Mouse (Mus musculus): Measurements from ENCODE around the gene Klk1b8.
"Not testable (repeated sequence)": the region's sequence is repeated elsewhere in the genome, so short reads cannot be mapped to it uniquely, and the experiment has no call there.

The Klk1b8 gene

GRCm38 (mm10) chr7:43995577-43995976 lies 45.1 kb downstream of the Klk1b8 start, which contains the start of gene Klk1b11:
Klk1b11 (plus strand) TSS chr7:43995877.
- not testable (repeated sequence) for DNase-seq (ENCODE audit: low spot score)
